Mouse (Mus musculus) urinary bladder, postnatal 14 days (tissue): ENCODE data around the gene Sulf2.

ENCODE experiments used
- DNase-seq: peaks from one replicate; pipeline ENCODE4 v3.0.0; 2021; ENCODE audit warnings: low spot score

Gene Sulf2

GRCm38 (mm10) chr2:166149482-166149881 lies 6.0 kb downstream of the Sulf2 start:
- no peak for DNase-seq

- peak; percentile 44 for DNase-seq
These were observed 6.7 kb downstream of the Sulf2 start for GRCm38 (mm10) chr2:166148672-166149332.

GRCm38 (mm10) chr2:166147930-166148651 lies 7.4 kb downstream of the Sulf2 start:
- peak; percentile 51 for DNase-seq

GRCm38 (mm10) chr2:166146446-166146845 lies 9.0 kb downstream of the Sulf2 start:
- DNase-seq: no peak

GRCm38 (mm10) chr2:166145031-166145430 lies 10.4 kb downstream of the Sulf2 start:
- DNase-seq: no peak

- no peak for DNase-seq
These were observed 11.6 kb downstream of the Sulf2 start for GRCm38 (mm10) chr2:166143871-166144270.

- peak; percentile 18 for DNase-seq
These were observed 12.8 kb downstream of the Sulf2 start for GRCm38 (mm10) chr2:166142561-166143112.

- DNase-seq: no peak
These were observed 13.6 kb downstream of the Sulf2 start for GRCm38 (mm10) chr2:166141910-166142309.

- no peak for DNase-seq
These were observed 14.4 kb downstream of the Sulf2 start for GRCm38 (mm10) chr2:166141039-166141438.

GRCm38 (mm10) chr2:166140427-166140826 lies 15.0 kb downstream of the Sulf2 start:
- peak; percentile 74 for DNase-seq

GRCm38 (mm10) chr2:166138308-166138707 lies 17.2 kb downstream of the Sulf2 start:
- no peak for DNase-seq

- no peak for DNase-seq
These were observed 18.0 kb downstream of the Sulf2 start for GRCm38 (mm10) chr2:166137467-166137866.

GRCm38 (mm10) chr2:166135711-166136485 lies 19.6 kb downstream of the Sulf2 start:
- no peak for DNase-seq

GRCm38 (mm10) chr2:166128756-166129155 lies 26.7 kb downstream of the Sulf2 start:
- DNase-seq: no peak

GRCm38 (mm10) chr2:166128032-166128431 lies 27.4 kb downstream of the Sulf2 start:
- no peak for DNase-seq

GRCm38 (mm10) chr2:166126343-166126742 lies 29.1 kb downstream of the Sulf2 start:
- DNase-seq: peak; percentile 35

GRCm38 (mm10) chr2:166125492-166126252 lies 29.8 kb downstream of the Sulf2 start:
- DNase-seq: no peak

GRCm38 (mm10) chr2:166125033-166125432 lies 30.4 kb downstream of the Sulf2 start:
- no peak for DNase-seq

GRCm38 (mm10) chr2:166122781-166123180 lies 32.7 kb downstream of the Sulf2 start:
- peak; percentile 49 for DNase-seq

GRCm38 (mm10) chr2:166121681-166122355 lies 33.6 kb downstream of the Sulf2 start:
- no peak for DNase-seq

- no peak for DNase-seq
These were observed 35.5 kb downstream of the Sulf2 start for GRCm38 (mm10) chr2:166119992-166120391.
